Mouse (Mus musculus): ENCODE results near the gene Igdcc3. TPM values are rescaled to one million over a fixed set of nuclear protein-coding genes. Genes with fewer than 3 reads are reported as not detected.
A peak's percentile ranks its signal among the peaks of the same experiment; 100 is the strongest.

Igdcc3 gene
- polyA plus RNA-seq, 1 experiment from 2014 or later, result 1.1 TPM

GRCm38 (mm10) chr9:65191389-65191754, 50.4 kb downstream of the Igdcc3 start:
- Histone ChIP-seq H3K27ac (replicated peaks; ENCODE audit: low read depth, low read length) (no peak overlapping the region), H3K4me2 (ENCODE audit: low read depth, low read length) (no peak overlapping the region), H3K36me3 (ENCODE audit: control insufficient read depth, insufficient read depth, low read length) (no peaks in the 10 kb centered on the region), H3K9ac (ENCODE audit: low read depth, low read length) (no peak overlapping the region), H3K27me3 (replicated peaks; ENCODE audit: control insufficient read depth, insufficient read depth, low read length) (no peaks in the 10 kb centered on the region), H3K9me3 (ENCODE audit: control insufficient read depth, low read length) (no peaks in the 10 kb centered on the region), H3K4me1 (ENCODE audit: control insufficient read depth, insufficient read depth, low read length) (peaks cover 3% of the 10 kb centered on the region; the same call in 1 of the 2 replicates), H3K4me3 (ENCODE audit: low read depth, low read length) (no peak overlapping the region)
- ATAC-seq (ENCODE audit: low read depth) (no peak), DNase-seq (ENCODE audit: low spot score) (no peak)
- 37% methylated on average over 2 of the region's 2 CpGs for WGBS

DNA sequence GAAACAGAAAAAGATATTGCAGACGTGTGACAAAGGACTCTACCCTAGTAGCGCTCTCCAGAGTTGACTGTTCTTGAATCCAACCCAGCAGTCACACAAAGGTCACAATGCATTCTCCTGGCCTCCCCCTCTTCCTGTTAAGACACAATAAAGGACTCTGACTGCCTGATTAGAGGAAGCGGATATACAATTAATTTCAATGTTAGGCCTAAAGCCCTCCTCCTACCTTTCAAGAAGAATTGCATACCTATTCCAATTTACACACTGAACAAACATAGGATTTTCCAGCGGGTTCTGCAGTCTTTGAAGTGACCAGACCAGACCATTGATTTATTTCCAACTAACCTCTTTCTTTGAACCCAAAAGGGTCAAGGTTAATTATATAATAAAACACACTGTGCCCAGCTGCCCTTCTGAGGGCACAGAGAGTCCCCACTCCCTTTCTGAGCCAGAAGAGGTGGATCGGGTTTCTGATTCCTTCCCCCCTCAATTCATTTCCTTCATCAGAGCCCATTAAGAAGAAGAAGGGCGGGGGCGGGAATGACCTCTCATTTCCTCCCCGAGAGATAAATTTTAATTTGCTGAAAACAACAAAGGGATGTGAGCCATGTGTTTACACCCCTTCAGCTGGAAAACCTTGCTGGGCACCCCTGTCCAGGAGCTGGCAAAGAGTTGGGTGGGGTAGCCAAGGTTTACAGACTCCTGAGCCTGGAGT, 50.9 kb downstream of the Igdcc3 start:
- Histone ChIP-seq H3K9ac (ENCODE audit: low read depth, low read length) (no peak overlapping the region), H3K27ac (replicated peaks; ENCODE audit: low read depth, low read length) (no peak overlapping the region), H3K4me1 (ENCODE audit: control insufficient read depth, insufficient read depth, low read length) (peaks cover 3% of the 10 kb centered on the region; the same call in 1 of the 2 replicates), H3K4me3 (ENCODE audit: low read depth, low read length) (no peak overlapping the region), H3K4me2 (ENCODE audit: low read depth, low read length) (no peak overlapping the region), H3K36me3 (ENCODE audit: control insufficient read depth, insufficient read depth, low read length) (no peaks in the 10 kb centered on the region), H3K27me3 (replicated peaks; ENCODE audit: control insufficient read depth, insufficient read depth, low read length) (no peaks in the 10 kb centered on the region), H3K9me3 (ENCODE audit: control insufficient read depth, low read length) (no peaks in the 10 kb centered on the region)
- ATAC-seq (ENCODE audit: low read depth) (no peak), DNase-seq (ENCODE audit: low spot score) (no peak)
- 23% methylated on average over 8 of the region's 8 CpGs for WGBS

- 58% methylated on average over 12 of the region's 12 CpGs for WGBS
- ATAC-seq (ENCODE audit: low read depth) (no peak), DNase-seq (ENCODE audit: low spot score) (no peak)
- H3K27me3 ChIP-seq (replicated peaks; ENCODE audit: control insufficient read depth, insufficient read depth, low read length), result no peaks in the 10 kb centered on the region
- H3K4me3 ChIP-seq (ENCODE audit: low read depth, low read length), result no peak overlapping the region
- no peak overlapping the region for H3K4me2 ChIP-seq (ENCODE audit: low read depth, low read length)
- H3K36me3 ChIP-seq (ENCODE audit: control insufficient read depth, insufficient read depth, low read length), result no peaks in the 10 kb centered on the region
- no peaks in the 10 kb centered on the region for H3K9me3 ChIP-seq (ENCODE audit: control insufficient read depth, low read length)
- no peak overlapping the region for H3K27ac ChIP-seq (replicated peaks; ENCODE audit: low read depth, low read length)
- H3K4me1 ChIP-seq (ENCODE audit: control insufficient read depth, insufficient read depth, low read length), result peaks cover 3% of the 10 kb centered on the region; the same call in 1 of the 2 replicates
- no peak overlapping the region for H3K9ac ChIP-seq (ENCODE audit: low read depth, low read length)
Measured at GRCm38 (mm10) chr9:65193214-65193613, 52.2 kb downstream of the Igdcc3 start.

GRCm38 (mm10) chr9:65195053-65195452, 54.1 kb downstream of the Igdcc3 start, which contains the start of gene Parp16:
Gene Parp16 (plus strand): TSS chr9:65195353.
- no peak for DNase-seq (ENCODE audit: low spot score)
- peaks cover 3% of the 10 kb centered on the region; the same call in 1 of the 2 replicates for H3K4me1 ChIP-seq (ENCODE audit: control insufficient read depth, insufficient read depth, low read length)
- peak within 1 kb of the TSS; percentile 15; the same call in 1 of the 2 replicates for H3K4me2 ChIP-seq (ENCODE audit: low read depth, low read length)
- H3K27me3 ChIP-seq (replicated peaks; ENCODE audit: control insufficient read depth, insufficient read depth, low read length), result no peaks in the 10 kb centered on the region
- H3K27ac ChIP-seq (replicated peaks; ENCODE audit: low read depth, low read length), result peak within 1 kb of the TSS; percentile 78
- H3K9me3 ChIP-seq (ENCODE audit: control insufficient read depth, low read length), result no peaks in the 10 kb centered on the region
- H3K9ac ChIP-seq (ENCODE audit: low read depth, low read length), result peak within 1 kb of the TSS; percentile 20; the same call in 1 of the 2 replicates
- WGBS, result 69% methylated on average over 4 of the region's 4 CpGs
- no peaks in the 10 kb centered on the region for H3K36me3 ChIP-seq (ENCODE audit: control insufficient read depth, insufficient read depth, low read length)
- H3K4me3 ChIP-seq (ENCODE audit: low read depth, low read length), result no peak within 1 kb of the TSS
- ATAC-seq (ENCODE audit: low read depth), result no peak

- Histone ChIP-seq H3K4me3 (ENCODE audit: low read depth, low read length) (no peak overlapping the region), H3K4me1 (ENCODE audit: control insufficient read depth, insufficient read depth, low read length) (peaks cover 3% of the 10 kb centered on the region; the same call in 1 of the 2 replicates), H3K36me3 (ENCODE audit: control insufficient read depth, insufficient read depth, low read length) (no peaks in the 10 kb centered on the region), H3K27ac (replicated peaks; ENCODE audit: low read depth, low read length) (peak overlapping the region; percentile 78), H3K9ac (ENCODE audit: low read depth, low read length) (peak overlapping the region; percentile 20; the same call in 1 of the 2 replicates), H3K9me3 (ENCODE audit: control insufficient read depth, low read length) (no peaks in the 10 kb centered on the region), H3K4me2 (ENCODE audit: low read depth, low read length) (peak overlapping the region; percentile 15; the same call in 1 of the 2 replicates), H3K27me3 (replicated peaks; ENCODE audit: control insufficient read depth, insufficient read depth, low read length) (no peaks in the 10 kb centered on the region)
- DNase-seq (ENCODE audit: low spot score), result peak; percentile 64
- 27% methylated on average over 8 of the region's 8 CpGs for WGBS
- no peak for ATAC-seq (ENCODE audit: low read depth)
Measured at GRCm38 (mm10) chr9:65195621-65195981, 54.6 kb downstream of the Igdcc3 start.

DNA sequence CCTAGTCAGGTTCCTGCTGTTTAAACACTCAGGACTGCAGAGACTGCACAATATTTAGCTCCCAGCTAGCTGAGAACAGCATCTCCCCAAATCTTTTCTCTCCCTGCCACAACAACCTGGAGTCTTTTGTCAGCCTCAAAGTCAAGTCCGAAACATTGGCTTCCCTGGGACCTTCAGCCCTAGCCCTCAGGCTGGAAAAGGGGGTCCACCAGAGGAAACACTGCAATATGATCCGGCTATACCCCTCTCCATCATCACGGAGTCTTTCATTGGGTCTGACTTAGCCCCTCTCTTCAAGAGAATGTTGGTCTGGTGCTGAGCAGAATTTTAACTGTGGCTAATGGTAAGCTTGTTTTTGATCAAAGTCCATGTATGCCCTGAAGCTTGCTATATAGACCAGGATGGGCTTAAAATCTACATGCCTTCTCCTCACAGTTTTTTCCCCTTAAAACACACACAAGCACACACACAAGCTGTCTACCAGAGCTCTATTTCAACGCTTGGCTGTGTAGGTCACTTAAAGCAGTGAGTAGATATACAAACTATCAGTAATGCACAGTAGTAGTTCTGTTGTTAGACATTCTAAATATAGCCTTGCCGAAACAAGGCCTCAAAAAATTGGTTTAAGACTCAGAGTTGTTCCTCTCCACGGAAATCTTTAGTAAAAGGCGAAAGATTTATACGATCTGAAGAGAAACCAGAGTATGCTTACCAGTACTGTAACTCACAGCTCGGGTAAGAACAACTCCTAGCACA, 55.2 kb downstream of the Igdcc3 start:
- Histone ChIP-seq H3K36me3 (ENCODE audit: control insufficient read depth, insufficient read depth, low read length) (no peaks in the 10 kb centered on the region), H3K9ac (ENCODE audit: low read depth, low read length) (peak overlapping the region; percentile 59), H3K9me3 (ENCODE audit: control insufficient read depth, low read length) (no peaks in the 10 kb centered on the region), H3K27ac (replicated peaks; ENCODE audit: low read depth, low read length) (peak overlapping the region; percentile 78), H3K4me1 (ENCODE audit: control insufficient read depth, insufficient read depth, low read length) (peaks cover 3% of the 10 kb centered on the region; the same call in 1 of the 2 replicates), H3K27me3 (replicated peaks; ENCODE audit: control insufficient read depth, insufficient read depth, low read length) (no peaks in the 10 kb centered on the region), H3K4me3 (ENCODE audit: low read depth, low read length) (peak overlapping the region; percentile 24; the same call in 1 of the 2 replicates), H3K4me2 (ENCODE audit: low read depth, low read length) (peak overlapping the region; percentile 18)
- 1% methylated on average over 9 of the region's 9 CpGs for WGBS
- DNase-seq (ENCODE audit: low spot score) (peak; percentile 97), ATAC-seq (ENCODE audit: low read depth) (peak; percentile 94)

- H3K27ac ChIP-seq (replicated peaks; ENCODE audit: low read depth, low read length), result peak overlapping the region; percentile 78
- WGBS, result 17% methylated on average over 26 of the region's 26 CpGs
- peak overlapping the region; percentile 59 for H3K9ac ChIP-seq (ENCODE audit: low read depth, low read length)
- DNase-seq (ENCODE audit: low spot score) (peak; percentile 92), ATAC-seq (ENCODE audit: low read depth) (peak; percentile 75)
- H3K4me2 ChIP-seq (ENCODE audit: low read depth, low read length), result peak overlapping the region; percentile 31
- no peaks in the 10 kb centered on the region for H3K9me3 ChIP-seq (ENCODE audit: control insufficient read depth, low read length)
- H3K4me1 ChIP-seq (ENCODE audit: control insufficient read depth, insufficient read depth, low read length), result peaks cover 3% of the 10 kb centered on the region; the same call in 1 of the 2 replicates
- H3K36me3 ChIP-seq (ENCODE audit: control insufficient read depth, insufficient read depth, low read length), result no peaks in the 10 kb centered on the region
- peak overlapping the region; percentile 24; the same call in 1 of the 2 replicates for H3K4me3 ChIP-seq (ENCODE audit: low read depth, low read length)
- H3K27me3 ChIP-seq (replicated peaks; ENCODE audit: control insufficient read depth, insufficient read depth, low read length), result no peaks in the 10 kb centered on the region
Measured at GRCm38 (mm10) chr9:65196738-65197569, 56.0 kb downstream of the Igdcc3 start.

DNA sequence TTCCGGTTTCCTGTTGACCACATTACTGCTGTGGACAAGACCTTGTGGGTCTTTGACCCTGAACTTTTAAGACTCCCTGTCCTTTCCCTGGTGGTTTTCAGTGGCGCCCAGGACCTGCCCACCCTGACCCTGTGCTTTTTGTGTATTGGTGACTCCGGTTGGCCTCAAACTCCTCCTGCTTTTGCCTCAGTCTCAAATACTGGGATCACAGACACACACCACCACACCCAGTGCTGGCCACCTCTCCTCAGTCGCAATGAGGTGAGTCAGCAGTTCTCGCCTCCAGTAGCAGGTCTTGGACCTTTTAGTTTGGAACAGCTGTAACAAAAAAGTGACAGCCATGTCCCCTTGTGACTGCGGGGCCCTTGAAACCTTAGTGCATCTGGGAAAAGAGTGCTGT, 56.8 kb downstream of the Igdcc3 start:
- 81% methylated on average over 6 of the region's 6 CpGs for WGBS
- H3K4me1 ChIP-seq (ENCODE audit: control insufficient read depth, insufficient read depth, low read length), result peaks cover 3% of the 10 kb centered on the region; the same call in 1 of the 2 replicates
- no peak overlapping the region for H3K27ac ChIP-seq (replicated peaks; ENCODE audit: low read depth, low read length)
- H3K9me3 ChIP-seq (ENCODE audit: control insufficient read depth, low read length), result no peaks in the 10 kb centered on the region
- ATAC-seq (ENCODE audit: low read depth) (no peak), DNase-seq (ENCODE audit: low spot score) (no peak)
- H3K4me3 ChIP-seq (ENCODE audit: low read depth, low read length), result no peak overlapping the region
- H3K9ac ChIP-seq (ENCODE audit: low read depth, low read length), result no peak overlapping the region
- no peak overlapping the region for H3K4me2 ChIP-seq (ENCODE audit: low read depth, low read length)
- no peaks in the 10 kb centered on the region for H3K27me3 ChIP-seq (replicated peaks; ENCODE audit: control insufficient read depth, insufficient read depth, low read length)
- no peaks in the 10 kb centered on the region for H3K36me3 ChIP-seq (ENCODE audit: control insufficient read depth, insufficient read depth, low read length)

Data from embryonic facial prominence, embryonic 14.5 days (tissue).